Mouse (Mus musculus) heart, postnatal 0 days (tissue): Measurements from ENCODE around the gene 4933406M09Rik.

ENCODE experiments used
- CTCF ChIP-seq: IDR thresholded peaks from 2 replicates; pipeline ENCODE4 v1.5.1; 2016; ENCODE audit warnings: antibody characterized with exemption, control low read depth, low read depth
- EP300 ChIP-seq: IDR thresholded peaks from 2 replicates; pipeline ENCODE4 v1.6.1; 2016; ENCODE audit warnings: antibody characterized with exemption, low read depth

GRCm38 (mm10) chr1:134399735-134400134 is 14.0 kb downstream of the 4933406M09Rik start:
- no peak for TF ChIP-seq CTCF
- no peak for TF ChIP-seq EP300
